Mouse (Mus musculus) retina, postnatal 7 days (tissue): ENCODE results near the gene Rsrc2.

Experiments used
- DNase-seq: peaks from one replicate; pipeline ENCODE4 v3.0.0-alpha.2; 2012; ENCODE audit warnings: low read depth, low spot score

Gene Rsrc2

GRCm38 (mm10) chr5:123696961-123697360 lies 52.3 kb downstream of the Rsrc2 start:
- no peak for DNase-seq

- DNase-seq: no peak
Observed at GRCm38 (mm10) chr5:123696244-123696643, 53.0 kb downstream of the Rsrc2 start.

- DNase-seq: no peak
Observed at GRCm38 (mm10) chr5:123694468-123694867, 54.7 kb downstream of the Rsrc2 start.

- peak; percentile 43 for DNase-seq
Observed at GRCm38 (mm10) chr5:123684221-123685144, 64.7 kb downstream of the Rsrc2 start, which contains the start of gene Clip1. Gene Clip1 (minus strand): TSS chr5:123684618.

GRCm38 (mm10) chr5:123683377-123684220 lies 65.6 kb downstream of the Rsrc2 start:
- DNase-seq: peak; percentile 29

GRCm38 (mm10) chr5:123683043-123683376 lies 66.2 kb downstream of the Rsrc2 start:
- DNase-seq: no peak

- no peak for DNase-seq
Observed at GRCm38 (mm10) chr5:123682372-123682771, 66.8 kb downstream of the Rsrc2 start.

GRCm38 (mm10) chr5:123679546-123680263 lies 69.5 kb downstream of the Rsrc2 start:
- DNase-seq: no peak

GRCm38 (mm10) chr5:123679106-123679505 lies 70.1 kb downstream of the Rsrc2 start:
- DNase-seq: no peak
